Comparison of ENCODE assay signal across 1 mouse cellular context in the genomic region with DNA sequence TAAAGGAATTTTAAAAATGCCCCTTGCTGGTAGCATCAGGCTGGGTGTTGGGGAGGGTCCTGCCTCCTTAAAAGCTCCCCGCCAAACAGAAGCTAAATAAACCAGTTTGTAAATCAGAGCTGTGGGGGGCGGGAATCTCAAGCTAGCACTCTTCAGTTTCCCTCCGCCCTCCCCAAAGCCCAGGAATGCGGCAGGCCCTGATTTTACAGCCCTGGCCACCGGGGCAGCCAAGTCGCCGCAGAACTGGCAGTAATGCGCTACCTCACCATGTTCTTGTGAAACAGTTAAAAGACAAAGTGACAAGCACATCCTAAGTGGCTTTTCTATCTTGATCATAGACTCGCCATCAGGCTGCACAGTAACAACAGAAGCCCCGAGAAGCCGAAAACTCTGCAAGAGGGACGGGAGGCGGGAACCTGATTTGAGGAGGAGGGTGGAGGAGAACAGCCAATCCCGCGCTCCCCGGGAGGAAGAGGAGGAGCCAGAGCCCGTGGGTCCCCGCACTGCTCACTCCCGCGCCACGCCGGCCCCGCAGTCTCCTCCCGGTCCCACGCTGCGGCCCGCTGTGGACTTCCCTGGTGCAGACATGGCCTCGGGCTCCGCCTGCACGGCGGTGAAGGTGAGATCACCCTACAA.
TF ChIP-seq lines count a peak whose summit lies in the region.

TSS of gene Mtap (plus strand) at position 217 of the 636 bp plus-strand sequence.

TF ChIP-seq in MEL, 35 proteins besides CTCF, POLR2A, EP300 and RAD21 (continued from another document):
- no peak for TF ChIP-seq NRF1 (IDR thresholded peaks at IDR 0.05; ENCODE audit: insufficient read depth, low read depth, low read length, poor library complexity, severe bottlenecking)
- TF ChIP-seq GATA1 (IDR thresholded peaks at IDR 0.05; ENCODE audit: low read depth, low read length) = no peak
- TF ChIP-seq HCFC1 (IDR thresholded peaks at IDR 0.05; ENCODE audit: low read depth, low read length) = peak; percentile 60; the same call in 1 of the 2 replicates
